Mouse (Mus musculus) erythroblast, embryonic 14.5 days (primary cell): ENCODE data around the gene Cyp17a1.

Source experiments
- GATA1 ChIP-seq: IDR thresholded peaks from 2 replicates; pipeline ENCODE4 v1.6.1; 2012; ENCODE audit warnings: low read length, inconsistent platforms, mixed read lengths
- TAL1 ChIP-seq: IDR thresholded peaks from 3 replicates; pipeline ENCODE4 v1.6.1; 2012; ENCODE audit warnings: low read length, inconsistent platforms, mixed read lengths

DNA sequence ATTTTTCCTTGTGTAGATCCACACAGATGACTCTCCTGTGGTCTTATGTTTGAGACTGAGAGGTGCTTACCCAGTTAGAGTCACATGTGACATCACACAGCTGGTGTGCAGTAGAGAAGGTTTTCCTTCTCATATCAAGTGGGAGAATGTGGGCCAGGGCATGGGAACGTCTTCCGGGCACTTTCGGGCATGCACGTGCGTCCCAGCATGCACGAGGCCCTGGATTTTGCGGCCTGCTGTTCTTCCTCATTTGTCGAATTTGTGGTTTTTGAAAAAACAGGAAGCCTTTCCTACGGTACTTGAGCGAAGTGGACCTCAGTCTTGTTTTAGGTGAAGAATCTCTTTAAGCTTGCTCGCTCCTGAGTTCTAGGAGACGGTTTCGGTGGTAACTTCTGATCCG lies 24.4 kb downstream of the Cyp17a1 start:
- TF ChIP-seq GATA1 (no peak), TAL1 (no peak)
